Mouse (Mus musculus) forebrain, postnatal 0 days (tissue): ENCODE measurements around the gene Abca17. TPM values are rescaled to one million over a fixed set of nuclear protein-coding genes. Genes with fewer than 3 reads are reported as not detected.

Experiments used
- ATAC-seq: fragments of 200-750 bp; cut with Nextera tagmentation; 2 replicates; pipeline ENCODE4 v1.8.0; 2017; ENCODE audit warnings: mild to moderate bottlenecking, moderate library complexity
- DNase-seq: peaks from one replicate; pipeline ENCODE4 v3.0.0-alpha.2; 2015
- H3K27ac ChIP-seq: fragments of 300-500 bp; sonication (generic); 2 replicates; pipeline ENCODE4 v1.5.1; 2014; ENCODE audit warnings: low read depth, mild to moderate bottlenecking, antibody characterized with exemption, low read length, moderate library complexity, mixed read lengths
- H3K27me3 ChIP-seq: fragments of 300-500 bp; sonication (generic); 2 replicates; pipeline ENCODE4 v1.6.1; 2014; ENCODE audit warnings: mild to moderate bottlenecking, low read length, mixed read lengths; ENCODE audit not compliant: insufficient read depth
- H3K36me3 ChIP-seq: fragments of 300-500 bp; sonication (generic); 2 replicates; pipeline ENCODE4 v1.6.1; 2014; ENCODE audit warnings: mild to moderate bottlenecking, moderate library complexity; ENCODE audit not compliant: insufficient read depth
- H3K4me1 ChIP-seq: fragments of 300-500 bp; sonication (generic); 2 replicates; pipeline ENCODE4 v1.6.1; 2014; ENCODE audit warnings: antibody characterized with exemption; ENCODE audit not compliant: insufficient read depth
- H3K4me2 ChIP-seq: fragments of 300-500 bp; sonication (generic); 2 replicates; pipeline ENCODE4 v1.6.1; 2014; ENCODE audit warnings: low read depth, mild to moderate bottlenecking, moderate library complexity
- H3K4me3 ChIP-seq: fragments of 300-500 bp; sonication (generic); 2 replicates; pipeline ENCODE4 v1.5.1; 2014; ENCODE audit warnings: low read depth, low read length, mixed read lengths
- H3K9ac ChIP-seq: fragments of 300-500 bp; sonication (generic); 2 replicates; pipeline ENCODE4 v1.6.1; 2014; ENCODE audit warnings: mild to moderate bottlenecking
- H3K9me3 ChIP-seq: fragments of 300-500 bp; sonication (generic); 2 replicates; pipeline ENCODE4 v1.6.1; 2016; ENCODE audit warnings: low read length
- CTCF ChIP-seq: sonication (generic); IDR thresholded peaks from 2 replicates; pipeline ENCODE4 v1.5.1; 2016; ENCODE audit warnings: antibody characterized with exemption, control low read depth, low read depth
- WGBS: fragments of 180-500 bp; shearing (Covaris S2); extraction: QIAGEN DNeasy Blood & Tissue Kit; methylation state at CpG from one replicate; pipeline ENCODE4 v1.1.7; 2014; 5-methylcytosine and 5-hydroxymethylcytosine counted together
- microRNA-seq, 2 experiments: library from miRNA; unstranded; fragments of <30 nt; microRNA quantifications; one replicate each; pipeline ENCODE4; 2016
- polyA plus RNA-seq: library from polyadenylated mRNA; unstranded; fragments of >200 nt; fragmentation: Nextera tagmentation; extraction: Ambion mirVana; gene quantifications from 2 replicates; pipeline ENCODE4 v1.2.1, GENCODE M21; 2015
- total RNA-seq: library from RNA; depleted of rRNA; stranded (reverse); fragments of >200 nt; gene quantifications from 2 replicates; pipeline ENCODE4 v1.2.3, GENCODE M21; 2014; rRNA removed

The Abca17 gene
- total and polyA plus RNA-seq, 2 experiments from 2014 or later: 0.62 to 0.86 TPM

DNA sequence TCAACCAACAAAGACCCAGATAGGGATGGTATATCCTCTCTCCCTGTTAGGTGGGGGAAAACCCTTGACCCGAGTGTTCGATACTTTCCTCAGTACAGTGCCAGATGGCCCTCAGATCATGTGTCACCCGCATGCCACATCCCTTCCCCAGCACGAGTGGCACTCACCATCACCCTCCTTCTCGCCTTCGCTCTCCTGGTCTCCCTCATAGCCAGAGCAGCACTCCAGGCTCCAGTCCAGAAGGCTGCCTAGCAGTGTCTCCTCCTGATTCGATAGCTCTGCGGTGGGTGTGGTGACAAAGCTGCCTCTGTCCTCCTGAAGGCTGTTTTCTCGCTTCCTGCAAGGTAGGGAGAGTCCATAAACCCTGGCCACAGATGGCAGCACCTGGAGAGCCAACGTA is 126.1 kb downstream of the Abca17 start:
- no peaks in the 10 kb centered on the region for H3K27me3 ChIP-seq
- no peak overlapping the region for H3K9ac ChIP-seq
- H3K9me3 ChIP-seq: no peaks in the 10 kb centered on the region
- no peak overlapping the region for H3K4me3 ChIP-seq
- no peak overlapping the region for H3K4me2 ChIP-seq
- H3K27ac ChIP-seq: no peak overlapping the region
- TF ChIP-seq CTCF: no peak
- WGBS: 89% methylated on average over 10 of the region's 10 CpGs
- H3K4me1 ChIP-seq: peaks cover 8% of the 10 kb centered on the region; the same call in 1 of the 2 replicates
- ATAC-seq (no peak), DNase-seq (no peak)
- peaks cover 24% of the 10 kb centered on the region for H3K36me3 ChIP-seq

DNA sequence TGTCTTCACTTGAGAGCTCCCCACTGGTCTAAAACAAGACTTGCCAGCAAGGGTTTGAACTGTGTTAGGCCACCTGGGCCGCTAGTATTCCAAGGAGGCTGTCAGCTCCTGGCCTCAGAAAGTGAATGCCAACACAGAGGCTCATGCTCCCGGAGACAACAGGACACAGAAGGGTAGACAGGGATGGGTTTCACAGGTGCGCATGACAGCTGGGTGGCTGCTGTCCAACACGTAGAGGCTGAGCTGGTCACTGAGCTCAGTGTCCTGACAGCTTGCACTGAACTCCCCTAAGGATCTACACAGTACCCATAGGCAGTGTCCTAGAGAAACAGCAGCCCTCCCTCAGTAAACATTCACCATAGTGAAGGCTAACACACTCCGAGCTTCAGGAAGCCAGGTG is 127.4 kb downstream of the Abca17 start:
- peaks cover 24% of the 10 kb centered on the region for H3K36me3 ChIP-seq
- H3K4me1 ChIP-seq: peaks cover 11% of the 10 kb centered on the region; the same call in 1 of the 2 replicates
- no peaks in the 10 kb centered on the region for H3K27me3 ChIP-seq
- WGBS: 94% methylated on average over 5 of the region's 5 CpGs
- H3K27ac ChIP-seq: no peak overlapping the region
- no peak overlapping the region for H3K4me3 ChIP-seq
- H3K9ac ChIP-seq: no peak overlapping the region
- H3K4me2 ChIP-seq: no peak overlapping the region
- DNase-seq (no peak), ATAC-seq (no peak)
- H3K9me3 ChIP-seq: no peaks in the 10 kb centered on the region
- no peak for TF ChIP-seq CTCF

DNA sequence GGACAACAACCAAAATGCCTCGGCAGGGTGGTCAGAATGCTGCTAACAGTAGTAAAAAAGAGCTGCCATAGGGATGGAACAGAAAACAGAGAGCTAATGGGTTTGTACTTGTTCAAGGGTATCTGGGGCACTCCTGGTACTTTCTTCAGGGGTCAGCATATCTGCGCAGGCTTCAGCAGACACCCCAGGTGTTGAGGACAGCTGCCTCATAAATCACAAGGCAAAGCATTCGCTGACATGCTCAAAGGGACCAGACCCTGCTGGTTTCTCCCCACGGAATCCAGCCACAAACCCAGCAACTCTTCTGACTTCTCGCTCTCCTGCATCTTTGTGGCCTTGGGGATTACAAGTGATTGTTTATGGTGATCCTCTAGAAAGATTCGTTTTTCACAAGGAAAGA is 128.2 kb downstream of the Abca17 start:
- no peak for TF ChIP-seq CTCF
- peaks cover 19% of the 10 kb centered on the region for H3K36me3 ChIP-seq
- no peak for ATAC-seq

DNA sequence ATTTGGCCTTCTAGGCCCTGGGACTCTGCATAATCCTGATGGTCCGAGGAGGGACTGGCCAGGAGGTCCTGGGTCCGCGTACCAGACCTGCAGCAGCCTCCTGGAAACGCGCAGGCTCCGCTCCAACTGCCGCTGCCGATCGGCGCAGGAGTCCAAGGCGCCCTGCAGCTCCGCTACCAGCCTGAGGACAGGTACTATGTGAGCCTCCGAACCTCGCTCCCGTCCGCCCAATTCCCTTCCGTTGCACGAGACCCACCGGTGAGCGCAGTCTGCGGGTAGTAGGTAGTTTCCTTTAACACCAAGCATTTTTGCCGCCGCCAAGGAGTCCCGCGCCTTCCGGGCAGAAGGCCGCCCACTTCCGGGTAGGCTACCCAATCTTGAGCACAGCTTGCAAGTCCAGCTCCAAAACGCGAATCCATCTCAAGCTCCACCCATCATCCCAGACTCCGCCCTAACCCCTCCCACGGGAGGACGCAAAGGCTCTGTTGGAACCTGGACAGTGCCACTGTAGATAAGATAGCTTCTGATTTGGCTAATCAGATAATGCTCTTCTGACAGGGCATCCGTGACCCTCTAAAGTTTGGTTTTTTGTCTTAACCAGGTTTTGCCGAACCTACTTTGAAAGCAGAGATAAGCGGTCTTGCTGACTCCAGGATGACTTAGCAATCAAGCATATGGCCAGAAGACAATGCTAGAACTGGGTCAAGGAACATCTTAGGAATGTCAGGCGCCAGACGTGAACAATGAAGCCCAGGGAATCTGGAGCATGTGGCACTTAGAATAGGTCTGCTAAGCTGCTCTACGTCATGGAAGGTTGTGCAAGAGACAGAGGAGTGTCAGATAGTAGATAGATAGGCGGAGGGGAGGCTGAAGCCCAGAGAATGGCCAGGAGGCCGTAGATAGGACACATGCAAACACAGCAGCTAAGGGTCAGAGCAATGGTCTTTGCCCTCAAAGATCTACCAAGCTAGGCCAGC is 130.1 kb downstream of the Abca17 start, which contains the start of gene Tedc2:
Gene Tedc2 (minus strand): TSS at position 417 of the 977 bp plus-strand sequence.
- no peaks in the 10 kb centered on the region for H3K27me3 ChIP-seq
- H3K27ac ChIP-seq: peak within 1 kb of the TSS; percentile 73
- peaks cover 11% of the 10 kb centered on the region; the same call in 1 of the 2 replicates for H3K4me1 ChIP-seq
- no peak for TF ChIP-seq CTCF
- peaks cover 21% of the 10 kb centered on the region for H3K36me3 ChIP-seq
- H3K9me3 ChIP-seq: no peaks in the 10 kb centered on the region
- peak within 1 kb of the TSS; percentile 86 for H3K4me2 ChIP-seq
- WGBS: 6% methylated on average over 41 of the region's 41 CpGs
- peak; percentile 90 for DNase-seq
- peak; percentile 97 for ATAC-seq
- H3K9ac ChIP-seq: peak within 1 kb of the TSS; percentile 66
- peak within 1 kb of the TSS; percentile 70 for H3K4me3 ChIP-seq

More for the DNA sequence above, 128.2 kb downstream of the Abca17 start:
- no peaks in the 10 kb centered on the region for H3K9me3 ChIP-seq
- DNase-seq: no peak
- H3K4me1 ChIP-seq: peaks cover 11% of the 10 kb centered on the region; the same call in 1 of the 2 replicates
- H3K4me2 ChIP-seq: no peak overlapping the region
- H3K4me3 ChIP-seq: no peak overlapping the region
- H3K9ac ChIP-seq: no peak overlapping the region
- H3K27ac ChIP-seq: no peak overlapping the region
- WGBS: 83% methylated on average over 6 of the region's 6 CpGs
- no peaks in the 10 kb centered on the region for H3K27me3 ChIP-seq

DNA sequence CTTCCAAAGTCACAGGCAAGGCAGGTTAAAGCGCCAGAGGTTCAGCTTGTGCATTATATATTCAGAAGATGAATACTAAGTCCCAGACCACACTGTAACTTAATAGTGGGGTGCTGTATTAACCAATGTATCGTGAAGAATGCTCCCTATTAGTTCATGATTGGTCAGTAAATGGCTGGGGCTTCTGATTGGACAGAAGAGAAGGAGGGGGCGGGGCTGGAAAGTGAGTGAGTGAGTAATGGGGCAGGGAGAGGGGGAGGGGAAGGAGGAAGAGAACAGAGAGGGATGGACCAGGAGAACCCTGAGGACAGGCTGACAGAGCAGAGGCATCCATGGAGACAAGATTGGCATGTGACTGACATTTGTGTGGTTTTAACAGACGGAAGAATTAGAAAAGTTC is 134.0 kb downstream of the Abca17 start:
- no peaks in the 10 kb centered on the region for H3K27me3 ChIP-seq
- DNase-seq (no peak), ATAC-seq (no peak)
- H3K4me3 ChIP-seq: no peak overlapping the region
- WGBS: 72% methylated on average over 4 of the region's 4 CpGs
- H3K4me1 ChIP-seq: peaks cover 13% of the 10 kb centered on the region
- no peak overlapping the region for H3K9ac ChIP-seq
- no peak for TF ChIP-seq CTCF
- no peak overlapping the region for H3K27ac ChIP-seq
- H3K36me3 ChIP-seq: peaks cover 18% of the 10 kb centered on the region
- H3K9me3 ChIP-seq: no peaks in the 10 kb centered on the region
- no peak overlapping the region for H3K4me2 ChIP-seq

Small RNA genes within 50 kb of the gene (microRNA-seq; reads per million reads assigned to microRNA genes)
- 0 reads per million in 2 experiments for gene Gm24427
- gene Mir5134: 1.2 to 1.3 reads per million in 2 experiments
- gene Mir6965: 0.37 to 0.39 reads per million in 2 experiments

Other genes with a start within 250 kb of the Abca17 start
- 50.9 and 55.8 TPM in 2 replicates for gene Pdpk1, start 200.1 kb downstream of the Abca17 start, total RNA-seq
- 33.8 and 59.0 TPM in 2 replicates for gene Pdpk1, start 200.1 kb downstream of the Abca17 start, polyA plus RNA-seq
- gene Amdhd2, start 187.3 kb downstream of the Abca17 start, total RNA-seq: 37.9 and 47.6 TPM in 2 replicates
- gene Amdhd2, start 187.3 kb downstream of the Abca17 start, polyA plus RNA-seq: 34.5 and 35.4 TPM in 2 replicates
- 386 and 489 TPM in 2 replicates for gene Atp6v0c, start 181.4 kb downstream of the Abca17 start, total RNA-seq
- 1,891 and 2,006 TPM in 2 replicates for gene Atp6v0c, start 181.4 kb downstream of the Abca17 start, polyA plus RNA-seq
- 94.5 and 113 TPM in 2 replicates for gene Tbc1d24, start 145.5 kb downstream of the Abca17 start, total RNA-seq
- 15.7 and 23.5 TPM in 2 replicates for gene Tbc1d24, start 145.5 kb downstream of the Abca17 start, polyA plus RNA-seq
- gene Ntn3, start 141.5 kb downstream of the Abca17 start, total RNA-seq: 18.3 and 19.6 TPM in 2 replicates
- 2.9 and 4.0 TPM in 2 replicates for gene Ntn3, start 141.5 kb downstream of the Abca17 start, polyA plus RNA-seq
- gene Tedc2, start 130.2 kb downstream of the Abca17 start, total RNA-seq: 19.7 and 20.1 TPM in 2 replicates
- gene Tedc2, start 130.2 kb downstream of the Abca17 start, polyA plus RNA-seq: 9.6 and 10.0 TPM in 2 replicates
- 6.2 and 7.4 TPM in 2 replicates for gene Ccnf, start 99.6 kb downstream of the Abca17 start, total RNA-seq
- 4.1 and 6.9 TPM in 2 replicates for gene Ccnf, start 99.6 kb downstream of the Abca17 start, polyA plus RNA-seq
- 53.0 and 71.2 TPM in 2 replicates for gene Abca3, start 882 bp upstream of the Abca17 start, total RNA-seq
- 15.5 and 22.9 TPM in 2 replicates for gene Abca3, start 882 bp upstream of the Abca17 start, polyA plus RNA-seq
- gene Rnps1, start 63.5 kb upstream of the Abca17 start, total RNA-seq: 289 and 291 TPM in 2 replicates
- gene Rnps1, start 63.5 kb upstream of the Abca17 start, polyA plus RNA-seq: 361 and 363 TPM in 2 replicates
- 20.2 and 22.0 TPM in 2 replicates for gene Eci1, start 75.6 kb upstream of the Abca17 start, total RNA-seq
- gene Eci1, start 75.6 kb upstream of the Abca17 start, polyA plus RNA-seq: 23.3 and 30.0 TPM in 2 replicates
- gene Dnase1l2, start 92.0 kb upstream of the Abca17 start, total RNA-seq: 4.7 and 6.2 TPM in 2 replicates
- 0.82 and 0.92 TPM in 2 replicates for gene Dnase1l2, start 92.0 kb upstream of the Abca17 start, polyA plus RNA-seq
- gene E4f1, start 119.2 kb upstream of the Abca17 start, total RNA-seq: 34.2 and 37.5 TPM in 2 replicates
- gene E4f1, start 119.2 kb upstream of the Abca17 start, polyA plus RNA-seq: 9.2 and 25.6 TPM in 2 replicates
- gene Pgp, start 119.3 kb upstream of the Abca17 start, total RNA-seq: 37.8 and 39.5 TPM in 2 replicates
- gene Pgp, start 119.3 kb upstream of the Abca17 start, polyA plus RNA-seq: 68.1 and 72.5 TPM in 2 replicates
- 1.2 and 2.0 TPM in 2 replicates for gene Bricd5, start 122.8 kb upstream of the Abca17 start, total RNA-seq
- gene Bricd5, start 122.8 kb upstream of the Abca17 start, polyA plus RNA-seq: 1.6 and 4.3 TPM in 2 replicates
- 36.5 and 45.5 TPM in 2 replicates for gene Mlst8, start 128.0 kb upstream of the Abca17 start, total RNA-seq
- gene Mlst8, start 128.0 kb upstream of the Abca17 start, polyA plus RNA-seq: 23.9 and 28.2 TPM in 2 replicates
- 90.0 and 113 TPM in 2 replicates for gene Caskin1, start 137.5 kb upstream of the Abca17 start, total RNA-seq
- 14.9 and 25.3 TPM in 2 replicates for gene Caskin1, start 137.5 kb upstream of the Abca17 start, polyA plus RNA-seq
- 145 and 168 TPM in 2 replicates for gene Traf7, start 176.9 kb upstream of the Abca17 start, total RNA-seq
- 81.4 and 82.0 TPM in 2 replicates for gene Traf7, start 176.9 kb upstream of the Abca17 start, polyA plus RNA-seq
- gene Rab26, start 183.1 kb upstream of the Abca17 start, total RNA-seq: 5.0 and 7.1 TPM in 2 replicates
- gene Rab26, start 183.1 kb upstream of the Abca17 start, polyA plus RNA-seq: 10.1 and 12.4 TPM in 2 replicates
- 48.9 and 58.8 TPM in 2 replicates for gene Pkd1, start 198.8 kb upstream of the Abca17 start, total RNA-seq
- gene Pkd1, start 198.8 kb upstream of the Abca17 start, polyA plus RNA-seq: 4.9 and 8.9 TPM in 2 replicates